Mouse (Mus musculus): ENCODE measurements around the gene Gm5114. TPM values are rescaled to one million over a fixed set of nuclear protein-coding genes. Genes with fewer than 3 reads are reported as not detected.
"Not testable (repeated sequence)": the region's sequence is repeated elsewhere in the genome, so short reads cannot be mapped to it uniquely, and the experiment has no call there.

Gm5114 gene
- polyA plus RNA-seq (2011; ENCODE audit: insufficient read depth, insufficient read length, low read depth, missing spikeins), result not detected in 2 replicates

- not testable (repeated sequence) for H3K36me3 ChIP-seq (ENCODE audit: control insufficient read depth, insufficient read depth, low read length, poor library complexity, severe bottlenecking); H3K4me3 ChIP-seq (ENCODE audit: low read depth, low read length); H3K9me3 ChIP-seq (replicated peaks; ENCODE audit: control insufficient read depth, insufficient read depth, low read length, poor library complexity, severe bottlenecking); H3K27ac ChIP-seq (ENCODE audit: insufficient read depth, low read length); H3K9ac ChIP-seq (ENCODE audit: low read depth, poor library complexity, severe bottlenecking); H3K4me1 ChIP-seq (ENCODE audit: control insufficient read depth, insufficient read depth, low read length); H3K27me3 ChIP-seq (ENCODE audit: control insufficient read depth, insufficient read depth, low read length, poor library complexity, severe bottlenecking)
Observed at GRCm38 (mm10) chr7:39413060-39413459, at the start of gene Gm5114. TSS of gene Gm5114 (minus strand) at chr7:39413160.

- TF ChIP-seq EP300 (IDR thresholded peaks at IDR 0.05; ENCODE audit: insufficient read depth, low read depth, low read length) (peak; percentile 65; the same call in 1 of the 2 replicates), POLR2A (IDR thresholded peaks at IDR 0.05; ENCODE audit: insufficient read depth, low read length) (no peak), CTCF (IDR thresholded peaks at IDR 0.05; ENCODE audit: low read depth, low read length) (peak; percentile 32)
- Histone ChIP-seq H3K4me1 (ENCODE audit: control insufficient read depth, insufficient read depth, low read length) (no peaks in the 10 kb centered on the region), H3K36me3 (ENCODE audit: control insufficient read depth, insufficient read depth, low read length, poor library complexity, severe bottlenecking) (no peaks in the 10 kb centered on the region), H3K27me3 (ENCODE audit: control insufficient read depth, insufficient read depth, low read length, poor library complexity, severe bottlenecking) (no peaks in the 10 kb centered on the region), H3K4me3 (ENCODE audit: low read depth, low read length) (no peak overlapping the region), H3K9me3 (replicated peaks; ENCODE audit: control insufficient read depth, insufficient read depth, low read length, poor library complexity, severe bottlenecking) (no peaks in the 10 kb centered on the region), H3K27ac (ENCODE audit: insufficient read depth, low read length) (no peak overlapping the region), H3K9ac (ENCODE audit: low read depth, poor library complexity, severe bottlenecking) (no peak overlapping the region)
Observed at GRCm38 (mm10) chr7:39455806-39456205, 42.8 kb upstream of the Gm5114 start.

GRCm38 (mm10) chr7:39449260-39450021 is 36.5 kb upstream of the Gm5114 start:
- Histone ChIP-seq H3K9ac (ENCODE audit: low read depth, poor library complexity, severe bottlenecking) (peak overlapping the region; percentile 55; the same call in 1 of the 2 replicates), H3K9me3 (replicated peaks; ENCODE audit: control insufficient read depth, insufficient read depth, low read length, poor library complexity, severe bottlenecking) (no peaks in the 10 kb centered on the region), H3K27ac (ENCODE audit: insufficient read depth, low read length) (no peak overlapping the region), H3K4me1 (ENCODE audit: control insufficient read depth, insufficient read depth, low read length) (no peaks in the 10 kb centered on the region), H3K27me3 (ENCODE audit: control insufficient read depth, insufficient read depth, low read length, poor library complexity, severe bottlenecking) (no peaks in the 10 kb centered on the region), H3K4me3 (ENCODE audit: low read depth, low read length) (peak overlapping the region; percentile 93), H3K36me3 (ENCODE audit: control insufficient read depth, insufficient read depth, low read length, poor library complexity, severe bottlenecking) (no peaks in the 10 kb centered on the region)
- TF ChIP-seq POLR2A (IDR thresholded peaks at IDR 0.05; ENCODE audit: insufficient read depth, low read length), result no peak
- TF ChIP-seq CTCF (IDR thresholded peaks at IDR 0.05; ENCODE audit: low read depth, low read length), result no peak
- no peak for TF ChIP-seq EP300 (IDR thresholded peaks at IDR 0.05; ENCODE audit: insufficient read depth, low read depth, low read length)

GRCm38 (mm10) chr7:39448626-39449242 is 35.8 kb upstream of the Gm5114 start:
- Histone ChIP-seq H3K4me1 (ENCODE audit: control insufficient read depth, insufficient read depth, low read length) (no peaks in the 10 kb centered on the region), H3K27me3 (ENCODE audit: control insufficient read depth, insufficient read depth, low read length, poor library complexity, severe bottlenecking) (no peaks in the 10 kb centered on the region), H3K27ac (ENCODE audit: insufficient read depth, low read length) (no peak overlapping the region), H3K36me3 (ENCODE audit: control insufficient read depth, insufficient read depth, low read length, poor library complexity, severe bottlenecking) (no peaks in the 10 kb centered on the region), H3K4me3 (ENCODE audit: low read depth, low read length) (no peak overlapping the region), H3K9me3 (replicated peaks; ENCODE audit: control insufficient read depth, insufficient read depth, low read length, poor library complexity, severe bottlenecking) (no peaks in the 10 kb centered on the region), H3K9ac (ENCODE audit: low read depth, poor library complexity, severe bottlenecking) (no peak overlapping the region)
- no peak for TF ChIP-seq CTCF (IDR thresholded peaks at IDR 0.05; ENCODE audit: low read depth, low read length)
- no peak for TF ChIP-seq EP300 (IDR thresholded peaks at IDR 0.05; ENCODE audit: insufficient read depth, low read depth, low read length)
- TF ChIP-seq POLR2A (IDR thresholded peaks at IDR 0.05; ENCODE audit: insufficient read depth, low read length), result no peak

GRCm38 (mm10) chr7:39441237-39441636 is 28.3 kb upstream of the Gm5114 start:
- Histone ChIP-seq H3K36me3 (ENCODE audit: control insufficient read depth, insufficient read depth, low read length, poor library complexity, severe bottlenecking) (no peaks in the 10 kb centered on the region), H3K27ac (ENCODE audit: insufficient read depth, low read length) (no peak overlapping the region), H3K9ac (ENCODE audit: low read depth, poor library complexity, severe bottlenecking) (no peak overlapping the region), H3K27me3 (ENCODE audit: control insufficient read depth, insufficient read depth, low read length, poor library complexity, severe bottlenecking) (no peaks in the 10 kb centered on the region), H3K4me3 (ENCODE audit: low read depth, low read length) (no peak overlapping the region), H3K4me1 (ENCODE audit: control insufficient read depth, insufficient read depth, low read length) (no peaks in the 10 kb centered on the region), H3K9me3 (replicated peaks; ENCODE audit: control insufficient read depth, insufficient read depth, low read length, poor library complexity, severe bottlenecking) (no peaks in the 10 kb centered on the region)
- TF ChIP-seq POLR2A (IDR thresholded peaks at IDR 0.05; ENCODE audit: insufficient read depth, low read length) (no peak), EP300 (IDR thresholded peaks at IDR 0.05; ENCODE audit: insufficient read depth, low read depth, low read length) (no peak), CTCF (IDR thresholded peaks at IDR 0.05; ENCODE audit: low read depth, low read length) (no peak)

GRCm38 (mm10) chr7:39440362-39440761 is 27.4 kb upstream of the Gm5114 start:
- Histone ChIP-seq H3K4me3 (ENCODE audit: low read depth, low read length) (no peak overlapping the region), H3K9ac (ENCODE audit: low read depth, poor library complexity, severe bottlenecking) (no peak overlapping the region), H3K9me3 (replicated peaks; ENCODE audit: control insufficient read depth, insufficient read depth, low read length, poor library complexity, severe bottlenecking) (no peaks in the 10 kb centered on the region), H3K27ac (ENCODE audit: insufficient read depth, low read length) (no peak overlapping the region), H3K36me3 (ENCODE audit: control insufficient read depth, insufficient read depth, low read length, poor library complexity, severe bottlenecking) (no peaks in the 10 kb centered on the region), H3K4me1 (ENCODE audit: control insufficient read depth, insufficient read depth, low read length) (no peaks in the 10 kb centered on the region), H3K27me3 (ENCODE audit: control insufficient read depth, insufficient read depth, low read length, poor library complexity, severe bottlenecking) (no peaks in the 10 kb centered on the region)
- no peak for TF ChIP-seq POLR2A (IDR thresholded peaks at IDR 0.05; ENCODE audit: insufficient read depth, low read length)
- no peak for TF ChIP-seq EP300 (IDR thresholded peaks at IDR 0.05; ENCODE audit: insufficient read depth, low read depth, low read length)
- no peak for TF ChIP-seq CTCF (IDR thresholded peaks at IDR 0.05; ENCODE audit: low read depth, low read length)

Other genes starting within 250 kb of the Gm5114 start
- 2.8 and 3.1 TPM in 2 replicates for gene Zfp619, start 104.6 kb upstream of the Gm5114 start, polyA plus RNA-seq (2011; ENCODE audit: insufficient read depth, insufficient read length, low read depth, missing spikeins)